Mouse (Mus musculus) midbrain, embryonic 15.5 days (tissue): Measurements from ENCODE around the gene Gmppb. TPM values are rescaled to one million over a fixed set of nuclear protein-coding genes. Genes with fewer than 3 reads are reported as not detected.

Source experiments
- ATAC-seq: fragments of 200-750 bp; cut with Nextera tagmentation; replicated peaks from 2 replicates; pipeline ENCODE4 v1.8.0; 2017; ENCODE audit warnings: moderate TSS enrichment
- H3K27ac ChIP-seq: fragments of 300-500 bp; sonication (generic); 2 replicates; pipeline ENCODE4 v1.5.1; 2015; ENCODE audit warnings: mild to moderate bottlenecking, inconsistent platforms
- H3K27me3 ChIP-seq: fragments of 300-500 bp; sonication (generic); replicated peaks from 2 replicates; pipeline ENCODE4 v1.6.1; 2015; ENCODE audit warnings: inconsistent platforms
- H3K36me3 ChIP-seq: fragments of 300-500 bp; sonication (generic); replicated peaks from 2 replicates; pipeline ENCODE4 v1.6.1; 2015; ENCODE audit warnings: inconsistent platforms
- H3K4me1 ChIP-seq: fragments of 300-500 bp; sonication (generic); 2 replicates; pipeline ENCODE4 v1.6.1; 2015; ENCODE audit warnings: inconsistent platforms
- H3K4me2 ChIP-seq: fragments of 300-500 bp; sonication (generic); 2 replicates; pipeline ENCODE4 v1.6.1; 2015; ENCODE audit warnings: inconsistent platforms, mild to moderate bottlenecking, moderate library complexity
- H3K4me3 ChIP-seq: fragments of 300-500 bp; sonication (generic); 2 replicates; pipeline ENCODE4 v1.5.1; 2015; ENCODE audit warnings: mild to moderate bottlenecking, inconsistent platforms
- H3K9ac ChIP-seq: fragments of 300-500 bp; sonication (generic); 2 replicates; pipeline ENCODE4 v1.6.1; 2015; ENCODE audit warnings: mild to moderate bottlenecking, inconsistent platforms
- H3K9me3 ChIP-seq: fragments of 300-500 bp; sonication (generic); 2 replicates; pipeline ENCODE4 v1.6.1; 2016; ENCODE audit warnings: inconsistent platforms
- WGBS: fragments of 180-500 bp; shearing (Covaris S2); methylation state at CpG from one replicate; pipeline ENCODE4 v1.1.7; 2015; ENCODE audit warnings: mixed read lengths; 5-methylcytosine and 5-hydroxymethylcytosine counted together
- polyA plus RNA-seq: library from polyadenylated mRNA; unstranded; fragments of >200 nt; fragmentation: Nextera tagmentation; extraction: Ambion mirVana; gene quantifications from 2 replicates; pipeline ENCODE4 v1.2.1, GENCODE M21; 2015

Gene Gmppb
- polyA plus RNA-seq, 1 experiment from 2014 or later = 19.6 TPM

GRCm38 (mm10) chr9:108052885-108053664 is 4.0 kb downstream of the Gmppb start, which contains the start of gene Amigo3:
Amigo3 (plus strand) TSS chr9:108053159.
- peak within 1 kb of the TSS; percentile 42; the same call in 1 of the 2 replicates for H3K27ac ChIP-seq
- H3K4me2 ChIP-seq = peak within 1 kb of the TSS; percentile 24
- H3K27me3 ChIP-seq = no peaks in the 10 kb centered on the region
- H3K9ac ChIP-seq = no peak within 1 kb of the TSS
- H3K36me3 ChIP-seq = peaks cover 17% of the 10 kb centered on the region; the same call in 1 of the 2 replicates
- ATAC-seq = peak; percentile 18
- H3K9me3 ChIP-seq = no peaks in the 10 kb centered on the region
- 54% methylated on average over 20 of the region's 20 CpGs for WGBS
- H3K4me3 ChIP-seq = no peak within 1 kb of the TSS
- H3K4me1 ChIP-seq = peaks cover 29% of the 10 kb centered on the region

DNA sequence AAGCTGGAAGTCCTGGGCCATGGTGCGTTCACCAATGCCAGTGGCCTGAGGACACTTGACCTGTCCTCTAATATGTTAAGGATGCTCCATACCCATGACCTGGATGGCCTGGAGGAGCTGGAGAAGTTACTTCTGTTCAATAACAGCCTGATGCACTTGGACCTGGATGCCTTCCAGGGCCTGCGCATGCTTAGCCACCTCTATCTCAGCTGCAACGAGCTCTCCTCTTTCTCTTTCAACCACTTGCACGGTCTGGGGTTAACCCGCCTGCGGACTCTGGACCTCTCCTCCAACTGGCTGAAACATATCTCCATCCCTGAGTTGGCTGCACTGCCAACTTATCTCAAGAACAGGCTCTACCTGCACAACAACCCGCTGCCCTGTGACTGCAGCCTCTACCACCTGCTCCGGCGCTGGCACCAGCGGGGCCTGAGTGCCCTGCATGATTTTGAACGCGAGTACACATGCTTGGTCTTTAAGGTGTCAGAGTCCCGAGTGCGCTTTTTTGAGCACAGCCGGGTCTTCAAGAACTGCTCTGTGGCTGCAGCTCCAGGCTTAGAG is 4.7 kb downstream of the Gmppb start:
- no peaks in the 10 kb centered on the region for H3K27me3 ChIP-seq
- WGBS = 90% methylated on average over 15 of the region's 15 CpGs
- peaks cover 24% of the 10 kb centered on the region; the same call in 1 of the 2 replicates for H3K36me3 ChIP-seq
- no peaks in the 10 kb centered on the region for H3K9me3 ChIP-seq
- peaks cover 24% of the 10 kb centered on the region for H3K4me1 ChIP-seq
- no peak overlapping the region for H3K4me2 ChIP-seq
- ATAC-seq = no peak
- H3K9ac ChIP-seq = no peak overlapping the region
- H3K4me3 ChIP-seq = no peak overlapping the region
- no peak overlapping the region for H3K27ac ChIP-seq

- no peak for ATAC-seq
- H3K36me3 ChIP-seq = peaks cover 28% of the 10 kb centered on the region; the same call in 1 of the 2 replicates
Measured at GRCm38 (mm10) chr9:108054331-108055040, 5.4 kb downstream of the Gmppb start.

DNA sequence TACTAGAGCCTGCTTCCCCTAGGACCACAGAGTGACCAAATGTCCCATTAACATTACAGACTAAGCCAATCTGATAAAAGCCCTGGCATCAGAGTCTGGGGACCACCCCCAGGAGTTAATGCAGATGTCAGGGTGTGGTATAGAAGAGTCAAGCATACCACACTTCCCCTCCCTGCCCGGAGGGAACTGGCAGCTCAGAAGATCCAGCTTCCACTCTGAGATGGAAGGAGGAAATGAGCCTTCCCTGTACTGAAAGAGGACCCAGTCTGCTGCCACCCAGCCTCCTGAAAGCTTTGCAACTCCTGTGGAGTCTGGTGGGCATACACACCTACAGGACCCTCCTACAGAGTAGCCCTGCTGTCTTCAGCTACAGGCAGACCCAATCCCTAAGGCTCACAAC is 6.0 kb downstream of the Gmppb start:
- Histone ChIP-seq H3K36me3 (peaks cover 28% of the 10 kb centered on the region; the same call in 1 of the 2 replicates), H3K9me3 (no peaks in the 10 kb centered on the region), H3K4me1 (peaks cover 17% of the 10 kb centered on the region), H3K27me3 (no peaks in the 10 kb centered on the region), H3K27ac (no peak overlapping the region), H3K4me3 (no peak overlapping the region), H3K4me2 (no peak overlapping the region), H3K9ac (no peak overlapping the region)
- 88% methylated on average over 1 of the region's 1 CpGs for WGBS
- ATAC-seq = no peak

More at GRCm38 (mm10) chr9:108054331-108055040, 5.4 kb downstream of the Gmppb start:
- WGBS = 89% methylated on average over 22 of the region's 22 CpGs
- Histone ChIP-seq H3K9ac (no peak overlapping the region), H3K4me1 (peaks cover 22% of the 10 kb centered on the region), H3K4me2 (no peak overlapping the region), H3K27ac (no peak overlapping the region), H3K4me3 (no peak overlapping the region), H3K9me3 (no peaks in the 10 kb centered on the region), H3K27me3 (no peaks in the 10 kb centered on the region)

- Histone ChIP-seq H3K4me2 (no peak overlapping the region), H3K27me3 (no peaks in the 10 kb centered on the region), H3K4me3 (no peak overlapping the region), H3K27ac (no peak overlapping the region), H3K4me1 (peaks cover 11% of the 10 kb centered on the region; the same call in 1 of the 2 replicates), H3K36me3 (peaks cover 28% of the 10 kb centered on the region; the same call in 1 of the 2 replicates), H3K9ac (no peak overlapping the region), H3K9me3 (no peaks in the 10 kb centered on the region)
- no peak for ATAC-seq
- 89% methylated on average over 6 of the region's 6 CpGs for WGBS
Measured at GRCm38 (mm10) chr9:108055661-108056237, 6.7 kb downstream of the Gmppb start.

- Histone ChIP-seq H3K27ac (no peak overlapping the region), H3K9me3 (no peaks in the 10 kb centered on the region), H3K4me2 (no peak overlapping the region), H3K36me3 (peaks cover 28% of the 10 kb centered on the region; the same call in 1 of the 2 replicates), H3K4me1 (peaks cover 11% of the 10 kb centered on the region; the same call in 1 of the 2 replicates), H3K4me3 (no peak overlapping the region), H3K9ac (no peak overlapping the region), H3K27me3 (no peaks in the 10 kb centered on the region)
- no peak for ATAC-seq
- 81% methylated on average over 28 of the region's 28 CpGs for WGBS
Measured at GRCm38 (mm10) chr9:108056361-108057261, 7.6 kb downstream of the Gmppb start.

DNA sequence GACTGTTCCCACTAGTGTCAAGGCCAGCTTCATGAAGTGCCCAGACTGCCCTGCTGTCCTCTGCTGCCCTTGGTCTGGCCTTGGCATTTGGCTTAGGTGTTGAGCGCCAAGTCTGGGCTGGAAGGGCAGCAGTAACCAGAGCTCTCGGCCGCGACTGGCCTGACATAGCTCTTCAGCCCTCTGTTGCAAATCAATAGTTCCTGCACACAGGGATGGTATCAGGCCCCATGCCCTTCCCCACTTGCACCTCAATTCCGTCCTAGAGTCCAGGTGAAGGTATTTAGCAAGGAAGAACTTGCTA is 8.2 kb downstream of the Gmppb start:
- Histone ChIP-seq H3K27ac (no peak overlapping the region), H3K4me1 (peaks cover 11% of the 10 kb centered on the region; the same call in 1 of the 2 replicates), H3K36me3 (peaks cover 28% of the 10 kb centered on the region; the same call in 1 of the 2 replicates), H3K9me3 (no peaks in the 10 kb centered on the region), H3K4me3 (no peak overlapping the region), H3K4me2 (no peak overlapping the region), H3K9ac (no peak overlapping the region), H3K27me3 (no peaks in the 10 kb centered on the region)
- ATAC-seq = no peak
- WGBS = 92% methylated on average over 5 of the region's 5 CpGs

GRCm38 (mm10) chr9:108058291-108058690 is 9.2 kb downstream of the Gmppb start:
- no peak for ATAC-seq

DNA sequence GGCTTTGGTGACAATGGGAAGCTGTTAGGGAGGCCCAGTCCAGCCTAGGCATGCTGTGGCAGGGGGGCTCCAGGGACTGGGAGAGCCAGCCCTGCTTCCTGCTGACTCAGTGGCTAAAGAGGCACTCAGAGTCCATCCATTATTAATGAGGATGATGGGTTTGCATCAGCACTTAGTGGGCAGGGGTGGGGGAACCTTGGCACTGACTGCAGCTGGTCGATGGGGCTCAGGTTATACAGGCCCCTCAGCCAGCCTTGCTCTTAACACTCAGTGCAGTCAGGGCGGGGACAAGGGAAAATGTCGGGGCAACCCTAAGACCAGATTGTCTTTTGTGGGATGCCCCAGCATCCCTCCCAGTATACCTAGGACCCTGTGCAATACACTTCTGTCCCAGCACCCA is 13.1 kb downstream of the Gmppb start:
- no peak for ATAC-seq
- no peak overlapping the region; the same call in 1 of the 2 replicates for H3K9ac ChIP-seq
- no peaks in the 10 kb centered on the region for H3K27me3 ChIP-seq
- no peak overlapping the region for H3K4me3 ChIP-seq
- no peak overlapping the region for H3K4me2 ChIP-seq
- no peaks in the 10 kb centered on the region for H3K4me1 ChIP-seq
- no peak overlapping the region for H3K27ac ChIP-seq
- 78% methylated on average over 3 of the region's 3 CpGs for WGBS
- H3K9me3 ChIP-seq = no peaks in the 10 kb centered on the region
- H3K36me3 ChIP-seq = peaks cover 23% of the 10 kb centered on the region; the same call in 1 of the 2 replicates

More at GRCm38 (mm10) chr9:108058291-108058690, 9.2 kb downstream of the Gmppb start:
- no peak overlapping the region for H3K4me2 ChIP-seq
- no peaks in the 10 kb centered on the region for H3K27me3 ChIP-seq
- no peaks in the 10 kb centered on the region for H3K9me3 ChIP-seq
- H3K27ac ChIP-seq = no peak overlapping the region
- peaks cover 32% of the 10 kb centered on the region; the same call in 1 of the 2 replicates for H3K36me3 ChIP-seq
- H3K4me3 ChIP-seq = no peak overlapping the region
- 93% methylated on average over 9 of the region's 9 CpGs for WGBS
- H3K4me1 ChIP-seq = peaks cover under 1% of the 10 kb centered on the region; the same call in 1 of the 2 replicates
- H3K9ac ChIP-seq = no peak overlapping the region

DNA sequence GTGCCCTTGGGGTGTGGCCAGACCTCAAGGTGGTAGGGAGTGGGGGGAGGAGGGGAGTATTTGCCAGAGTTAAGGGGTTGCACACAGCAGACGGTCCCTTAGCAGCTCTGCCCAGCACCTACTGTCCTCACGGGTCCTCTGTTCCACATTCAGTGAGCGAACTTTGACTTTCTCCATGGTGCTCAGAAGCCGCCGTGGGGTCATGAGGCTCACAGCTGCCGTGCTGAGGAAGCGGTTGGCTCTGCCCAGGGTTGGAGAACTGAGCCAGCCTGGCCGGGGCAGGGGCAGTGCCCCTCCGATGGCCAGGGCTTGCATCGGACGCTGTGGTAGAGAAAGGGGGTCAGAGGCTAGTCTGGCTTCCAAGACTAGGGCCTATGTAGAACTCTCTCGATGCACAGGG is 14.3 kb downstream of the Gmppb start:
- Histone ChIP-seq H3K27ac (no peak overlapping the region), H3K9me3 (no peaks in the 10 kb centered on the region), H3K9ac (no peak overlapping the region), H3K4me1 (no peaks in the 10 kb centered on the region), H3K27me3 (no peaks in the 10 kb centered on the region), H3K36me3 (peaks cover 18% of the 10 kb centered on the region; the same call in 1 of the 2 replicates), H3K4me3 (no peak overlapping the region), H3K4me2 (no peak overlapping the region)
- WGBS = 90% methylated on average over 12 of the region's 12 CpGs
- no peak for ATAC-seq

DNA sequence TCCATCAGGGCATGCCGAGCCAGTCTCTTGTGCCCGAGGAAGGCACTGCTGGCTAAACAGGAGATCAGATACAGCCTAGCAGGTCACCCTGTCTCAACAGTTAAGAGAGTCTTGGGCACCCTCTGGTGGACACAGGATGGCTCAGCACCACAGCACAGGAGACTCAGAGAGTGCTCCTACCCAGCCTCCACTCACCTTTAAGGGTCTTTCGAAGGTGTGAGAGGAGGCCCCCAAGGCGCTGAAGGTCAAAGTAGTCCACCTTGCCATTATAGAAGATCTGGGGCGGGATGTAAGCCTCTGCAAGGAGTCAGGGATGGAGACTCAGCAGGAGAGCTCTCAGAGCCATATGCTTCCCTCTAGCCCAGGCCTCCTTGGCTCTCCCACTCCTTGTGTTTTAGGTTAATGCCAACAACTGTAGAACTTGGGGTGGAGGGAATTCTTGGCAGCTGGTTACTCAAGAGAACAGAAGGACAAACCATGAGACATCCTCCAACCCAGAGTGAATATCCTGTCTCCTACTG is 16.5 kb downstream of the Gmppb start:
- H3K4me2 ChIP-seq = no peak overlapping the region
- H3K4me3 ChIP-seq = no peak overlapping the region
- H3K9ac ChIP-seq = no peak overlapping the region
- peaks cover 10% of the 10 kb centered on the region; the same call in 1 of the 2 replicates for H3K36me3 ChIP-seq
- whole genome bisulfite sequencing = 43% methylated on average over 5 of the region's 5 CpGs
- no peak for ATAC-seq
- no peak overlapping the region for H3K27ac ChIP-seq
- H3K4me1 ChIP-seq = no peaks in the 10 kb centered on the region
- H3K9me3 ChIP-seq = no peaks in the 10 kb centered on the region
- no peaks in the 10 kb centered on the region for H3K27me3 ChIP-seq
